Mouse (Mus musculus) megakaryocyte, embryonic 14.5 days (primary cell): ENCODE measurements around the gene Pcdh9. TPM values are rescaled to one million over a fixed set of nuclear protein-coding genes. Genes with fewer than 3 reads are reported as not detected.

ENCODE experiments used
- H3K27me3 ChIP-seq: replicated peaks from 2 replicates; pipeline ENCODE3; 2012; ENCODE audit warnings: inconsistent platforms
- H3K36me3 ChIP-seq: replicated peaks from 2 replicates; pipeline ENCODE3; 2012; ENCODE audit warnings: low read length, inconsistent platforms, mixed read lengths
- H3K4me1 ChIP-seq: 2 replicates; pipeline ENCODE4 v1.6.1; 2012; ENCODE audit warnings: inconsistent platforms
- H3K4me3 ChIP-seq: replicated peaks from 2 replicates; pipeline ENCODE3; 2012; ENCODE audit warnings: moderate library complexity, mild to moderate bottlenecking, inconsistent platforms
- H3K9me3 ChIP-seq: 2 replicates; pipeline ENCODE4 v1.6.1; 2012; ENCODE audit warnings: inconsistent platforms
- FLI1 ChIP-seq: IDR thresholded peaks from 2 replicates; pipeline ENCODE4 v1.6.1; 2012; ENCODE audit warnings: low read length, inconsistent platforms, mixed read lengths
- GATA1 ChIP-seq: IDR thresholded peaks from 3 replicates; pipeline ENCODE4 v1.6.1; 2012; ENCODE audit warnings: mixed read lengths, low read length, inconsistent platforms, borderline replicate concordance
- polyA plus RNA-seq: library from polyadenylated mRNA; stranded (reverse); fragments of >175 nt; gene quantifications from 2 replicates; pipeline ENCODE4 v1.2.3, GENCODE M21; 2012; ENCODE audit warnings: low replicate concordance; ENCODE audit not compliant: insufficient read depth

Gene Pcdh9
- polyA plus RNA-seq, 1 experiment = not detected

DNA sequence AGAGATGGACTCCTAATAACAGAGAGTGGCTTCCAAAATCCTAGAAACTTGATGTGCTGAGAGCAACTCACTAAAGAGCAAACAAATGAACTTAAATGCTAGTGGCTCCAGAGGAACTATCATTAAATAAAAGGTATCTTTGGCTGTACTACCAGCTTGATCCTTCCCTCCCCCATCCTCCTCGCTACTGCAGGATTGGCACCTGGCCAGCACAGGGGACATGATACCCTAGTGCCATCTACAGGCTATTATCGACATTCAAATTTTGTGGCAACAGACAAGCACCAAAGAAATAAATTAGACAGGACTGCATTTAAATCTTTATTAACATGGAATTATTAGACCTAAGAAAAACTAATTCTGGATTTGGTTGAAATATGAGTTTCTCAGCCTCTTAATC lies 6.0 kb downstream of the Pcdh9 start:
- H3K27me3 ChIP-seq = peaks cover 6% of the 10 kb centered on the region
- H3K36me3 ChIP-seq = no peaks in the 10 kb centered on the region
- TF ChIP-seq GATA1 (no peak), FLI1 (no peak)
- no peaks in the 10 kb centered on the region for H3K9me3 ChIP-seq
- H3K4me1 ChIP-seq = peaks cover 3% of the 10 kb centered on the region; the same call in 1 of the 2 replicates
- no peak overlapping the region for H3K4me3 ChIP-seq

- Histone ChIP-seq H3K9me3 (no peaks in the 10 kb centered on the region), H3K4me1 (no peaks in the 10 kb centered on the region), H3K36me3 (no peaks in the 10 kb centered on the region), H3K27me3 (no peaks in the 10 kb centered on the region), H3K4me3 (no peak overlapping the region)
- no peak for TF ChIP-seq GATA1
- no peak for TF ChIP-seq FLI1
Observed at GRCm38 (mm10) chr14:93880071-93880470, 10.4 kb downstream of the Pcdh9 start.

DNA sequence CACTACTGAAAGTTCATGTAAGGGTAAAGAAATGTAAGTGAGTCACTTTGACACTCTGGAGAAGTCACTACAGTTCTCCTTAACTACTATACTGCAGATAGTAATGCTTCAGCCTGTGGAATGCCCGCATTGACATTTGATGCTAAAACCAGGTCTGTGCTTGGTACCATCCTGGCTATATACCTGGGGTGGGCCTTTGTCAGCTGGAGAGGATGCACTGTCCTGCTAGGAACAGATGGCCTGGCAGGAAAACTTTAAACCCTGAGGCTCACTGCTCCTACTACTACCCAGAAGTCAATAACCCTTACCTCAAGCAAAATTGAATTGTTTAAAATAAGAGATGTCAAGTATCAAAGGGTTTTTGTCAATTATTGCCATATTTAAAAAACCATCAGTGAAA lies 14.5 kb downstream of the Pcdh9 start:
- no peak overlapping the region for H3K4me3 ChIP-seq
- no peaks in the 10 kb centered on the region for H3K9me3 ChIP-seq
- H3K27me3 ChIP-seq = no peaks in the 10 kb centered on the region
- H3K36me3 ChIP-seq = no peaks in the 10 kb centered on the region
- no peaks in the 10 kb centered on the region for H3K4me1 ChIP-seq
- TF ChIP-seq FLI1 = no peak
- no peak for TF ChIP-seq GATA1

DNA sequence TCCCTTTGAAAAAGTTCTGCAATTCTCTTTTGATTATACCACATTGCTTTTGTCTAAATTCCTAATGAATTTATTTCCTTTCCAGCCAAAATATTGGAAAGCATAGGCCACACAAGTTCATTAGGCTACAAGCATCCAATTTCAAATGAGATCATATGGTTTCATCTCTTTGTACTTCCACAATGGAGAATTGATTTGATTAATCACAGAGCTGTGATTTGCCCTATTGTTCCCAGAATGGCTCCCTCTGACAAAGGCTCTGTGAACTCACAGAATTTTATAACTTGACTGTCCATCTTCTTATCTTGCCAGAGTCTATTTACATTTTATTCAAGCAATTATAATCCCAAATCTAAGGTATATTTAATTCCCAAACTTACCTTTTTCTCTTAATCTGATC lies 22.3 kb downstream of the Pcdh9 start:
- Histone ChIP-seq H3K4me3 (no peak overlapping the region), H3K36me3 (no peaks in the 10 kb centered on the region), H3K27me3 (no peaks in the 10 kb centered on the region), H3K4me1 (no peaks in the 10 kb centered on the region), H3K9me3 (no peaks in the 10 kb centered on the region)
- no peak for TF ChIP-seq GATA1
- TF ChIP-seq FLI1 = no peak

DNA sequence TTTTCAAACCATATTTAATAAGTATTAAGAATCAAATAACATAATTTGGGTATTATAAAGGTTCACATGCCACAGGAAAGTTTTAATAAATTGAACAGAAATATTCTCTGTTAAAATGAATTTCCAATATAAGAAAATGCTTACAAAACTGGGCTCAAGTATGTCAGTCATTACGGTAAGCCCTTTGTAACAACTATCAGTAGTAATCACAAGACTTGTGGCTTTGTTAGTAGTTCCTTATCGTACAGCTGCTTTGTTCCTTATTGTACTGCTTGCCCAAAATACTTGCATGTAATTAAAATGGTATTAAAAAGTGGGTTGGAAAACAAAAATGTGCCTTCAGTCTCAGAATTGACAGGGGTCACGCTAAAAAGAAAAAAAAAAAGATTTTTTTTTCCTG lies 32.4 kb downstream of the Pcdh9 start:
- Histone ChIP-seq H3K9me3 (no peaks in the 10 kb centered on the region), H3K36me3 (no peaks in the 10 kb centered on the region), H3K27me3 (no peaks in the 10 kb centered on the region), H3K4me3 (no peak overlapping the region), H3K4me1 (no peaks in the 10 kb centered on the region)
- TF ChIP-seq FLI1 (no peak), GATA1 (no peak)

DNA sequence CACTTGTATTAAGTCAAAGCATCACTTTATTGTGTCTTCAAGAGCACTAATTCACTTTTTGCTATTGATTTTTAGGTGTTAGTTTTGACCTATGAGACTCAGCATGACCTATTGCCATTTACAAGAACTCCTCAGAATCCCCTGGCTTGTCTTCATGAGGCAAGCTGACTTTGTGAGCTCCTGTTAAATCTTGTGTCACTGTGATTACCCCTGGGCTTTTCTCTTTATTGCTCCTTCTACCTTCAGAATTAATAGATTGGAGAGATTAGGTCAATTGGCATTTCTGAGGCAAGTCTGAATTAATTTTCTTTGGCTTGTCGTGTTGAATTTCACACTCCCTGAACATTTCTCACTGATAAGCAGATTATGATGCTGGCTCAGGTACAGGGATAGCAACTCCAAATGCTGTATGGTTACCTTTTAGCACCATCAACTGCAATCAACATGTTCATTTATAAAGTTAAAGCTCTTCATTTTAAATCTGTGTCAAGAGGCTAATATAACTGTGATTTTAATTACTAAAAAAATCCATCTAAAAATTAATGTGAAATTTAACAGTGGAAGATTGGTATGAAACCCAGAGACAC lies 44.3 kb downstream of the Pcdh9 start:
- Histone ChIP-seq H3K9me3 (no peaks in the 10 kb centered on the region), H3K27me3 (no peaks in the 10 kb centered on the region), H3K4me1 (no peaks in the 10 kb centered on the region), H3K36me3 (no peaks in the 10 kb centered on the region), H3K4me3 (no peak overlapping the region)
- TF ChIP-seq FLI1 (no peak), GATA1 (no peak)

DNA sequence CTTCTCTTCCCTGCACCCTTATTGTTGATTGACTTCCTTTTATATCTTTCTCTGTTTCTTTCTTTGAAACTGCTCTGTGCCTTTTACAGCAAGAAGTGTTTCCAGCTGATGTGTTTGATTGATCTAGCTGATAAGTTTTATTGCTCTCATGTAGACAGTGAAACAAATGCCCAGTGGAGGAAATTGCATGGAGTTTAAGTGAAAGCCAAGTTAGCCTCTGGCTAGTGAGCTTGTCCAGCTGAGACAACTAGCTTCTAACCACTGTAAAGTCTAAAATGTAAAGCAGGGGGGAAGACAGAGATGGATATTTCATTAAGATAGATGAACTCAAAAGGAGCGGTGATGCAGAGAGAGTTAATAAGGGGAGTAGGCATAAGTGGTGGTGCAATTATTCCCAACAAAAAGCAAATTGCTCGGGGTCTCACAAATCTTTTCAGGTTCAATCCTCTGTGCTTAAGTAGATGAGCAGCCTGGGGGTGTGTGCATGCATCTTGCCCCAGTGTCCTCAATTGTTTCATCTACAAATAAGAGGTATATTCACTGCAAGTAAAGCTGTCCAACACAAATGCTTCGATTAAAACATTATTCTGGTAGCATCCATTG lies 47.7 kb downstream of the Pcdh9 start:
- no peak for TF ChIP-seq GATA1
- no peaks in the 10 kb centered on the region for H3K27me3 ChIP-seq

GRCm38 (mm10) chr14:93832511-93832910 lies 58.0 kb downstream of the Pcdh9 start:
- Histone ChIP-seq H3K36me3 (no peaks in the 10 kb centered on the region), H3K27me3 (no peaks in the 10 kb centered on the region), H3K4me3 (no peak overlapping the region), H3K9me3 (no peaks in the 10 kb centered on the region), H3K4me1 (no peaks in the 10 kb centered on the region)
- TF ChIP-seq GATA1 = no peak
- no peak for TF ChIP-seq FLI1

More for the DNA sequence above, 47.7 kb downstream of the Pcdh9 start:
- no peaks in the 10 kb centered on the region for H3K4me1 ChIP-seq
- H3K4me3 ChIP-seq = no peak overlapping the region
- H3K36me3 ChIP-seq = no peaks in the 10 kb centered on the region
- H3K9me3 ChIP-seq = no peaks in the 10 kb centered on the region

DNA sequence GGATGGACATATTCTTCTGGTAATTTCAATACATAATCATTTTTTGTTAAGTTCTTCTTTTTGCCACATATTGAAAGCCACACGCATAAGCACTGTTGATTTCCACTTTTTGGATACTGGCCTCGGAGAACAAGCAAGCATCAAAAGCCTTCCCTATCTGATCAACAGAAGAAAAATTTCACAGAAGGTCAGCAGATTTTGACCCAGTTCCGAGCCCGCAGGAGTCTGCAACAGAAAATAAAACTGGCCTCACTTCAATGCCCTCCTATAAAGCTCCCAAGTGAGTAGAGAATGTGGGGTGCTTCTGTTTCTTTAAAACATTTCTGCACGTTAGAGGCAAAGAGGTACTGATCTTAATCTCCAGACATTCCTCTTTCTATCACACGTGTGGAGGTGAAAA lies 63.3 kb downstream of the Pcdh9 start:
- no peaks in the 10 kb centered on the region for H3K4me1 ChIP-seq
- H3K9me3 ChIP-seq = no peaks in the 10 kb centered on the region
- TF ChIP-seq GATA1 = no peak
- no peak for TF ChIP-seq FLI1
- H3K4me3 ChIP-seq = no peak overlapping the region
- H3K36me3 ChIP-seq = no peaks in the 10 kb centered on the region
- H3K27me3 ChIP-seq = no peaks in the 10 kb centered on the region

DNA sequence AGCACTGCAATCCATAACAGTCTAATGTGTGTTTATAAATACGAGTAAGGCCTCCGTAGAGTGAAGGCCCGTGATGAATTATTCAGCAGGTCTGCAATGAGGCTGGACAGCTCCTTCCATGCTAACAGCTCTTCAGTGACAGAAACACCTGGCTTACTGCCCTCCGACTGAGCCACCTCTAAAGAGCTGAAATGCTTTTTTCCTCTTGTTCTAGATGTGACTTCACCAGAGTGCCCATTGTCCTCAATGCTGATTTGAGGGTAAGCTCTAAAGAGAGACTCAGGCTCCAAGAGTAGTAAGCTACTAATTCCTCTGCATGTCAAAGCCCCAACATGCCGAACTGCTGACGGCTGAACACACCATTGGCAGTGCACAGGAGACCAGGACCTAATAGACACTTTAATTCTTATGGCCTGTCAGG lies 64.4 kb downstream of the Pcdh9 start:
- Histone ChIP-seq H3K4me1 (no peaks in the 10 kb centered on the region), H3K27me3 (no peaks in the 10 kb centered on the region), H3K4me3 (no peak overlapping the region), H3K9me3 (no peaks in the 10 kb centered on the region), H3K36me3 (no peaks in the 10 kb centered on the region)
- TF ChIP-seq GATA1 = no peak
- TF ChIP-seq FLI1 = no peak
